Mouse (Mus musculus) ES-E14 (cell line): ENCODE measurements around the gene Ptpn22. TPM values are rescaled to one million over a fixed set of nuclear protein-coding genes. Genes with fewer than 3 reads are reported as not detected.

Source experiments
- DNase-seq: peaks from one replicate; pipeline ENCODE4 v3.0.0-alpha.2; 2013; ENCODE audit warnings: low read depth, low spot score
- H3K27ac ChIP-seq: 2 replicates; pipeline ENCODE4 v1.5.1; 2012; ENCODE audit warnings: low read depth, mild to moderate bottlenecking, low read length, moderate library complexity, mixed read lengths; ENCODE audit not compliant: poor library complexity, insufficient read depth, severe bottlenecking
- H3K36me3 ChIP-seq: 2 replicates; pipeline ENCODE4 v1.6.1; 2012; ENCODE audit warnings: mild to moderate bottlenecking, low read length, moderate library complexity, mixed read lengths; ENCODE audit not compliant: control insufficient read depth, poor library complexity, insufficient read depth, severe bottlenecking
- H3K4me1 ChIP-seq, 2 experiments: fragments of 150-350 bp in 1 of 2; sonication (generic) in 1 of 2; 2 replicates each; pipeline ENCODE4 v1.6.1; 2012; ENCODE audit warnings: low read length in 2 of 2, mild to moderate bottlenecking in 1 of 2, mixed read lengths in 1 of 2; ENCODE audit not compliant: control insufficient read depth in 2 of 2, insufficient read depth in 2 of 2, poor library complexity in 1 of 2
- H3K4me3 ChIP-seq, 2 experiments: fragments of 150-350 bp in 1 of 2; sonication (generic) in 1 of 2; 2 replicates each; pipeline ENCODE4 v1.5.1; 2012; ENCODE audit warnings: low read length in 2 of 2, low read depth in 1 of 2, mild to moderate bottlenecking in 1 of 2, mixed read lengths in 1 of 2; ENCODE audit not compliant: insufficient read depth in 1 of 2, poor library complexity in 1 of 2, severe bottlenecking in 1 of 2
- H3K9ac ChIP-seq: 2 replicates; pipeline ENCODE4 v1.6.1; 2012; ENCODE audit warnings: low read depth, mild to moderate bottlenecking, low read length, mixed read lengths; ENCODE audit not compliant: poor library complexity, insufficient read depth, severe bottlenecking
- H3K9me3 ChIP-seq: fragments of 150-350 bp; sonication (generic); 2 replicates; pipeline ENCODE4 v1.6.1; 2012; ENCODE audit warnings: low read depth, mild to moderate bottlenecking, low read length; ENCODE audit not compliant: control insufficient read depth, insufficient read depth
- CHD2 ChIP-seq: IDR thresholded peaks from 2 replicates; pipeline ENCODE4 v1.6.1; 2014; ENCODE audit warnings: mild to moderate bottlenecking, low read depth, low read length, inconsistent platforms
- HCFC1 ChIP-seq: IDR thresholded peaks from 2 replicates; pipeline ENCODE4 v1.6.1; 2012; ENCODE audit warnings: low read length, inconsistent platforms, borderline replicate concordance; ENCODE audit not compliant: insufficient read depth
- MAFK ChIP-seq: IDR thresholded peaks from 2 replicates; pipeline ENCODE4 v1.6.1; 2014; ENCODE audit warnings: mild to moderate bottlenecking, low read depth, low read length, inconsistent platforms; ENCODE audit not compliant: insufficient read depth
- ZC3H11A ChIP-seq: IDR thresholded peaks from 2 replicates; pipeline ENCODE4 v1.6.1; 2012; ENCODE audit warnings: low read depth, mild to moderate bottlenecking, inconsistent platforms, low read length, borderline replicate concordance
- ZNF384 ChIP-seq: IDR thresholded peaks from 2 replicates; pipeline ENCODE4 v1.6.1; 2012; ENCODE audit warnings: low read depth, low read length, inconsistent platforms
- in situ Hi-C, 2 experiments: fragments of 600-800 bp; cut with MboI; formaldehyde crosslinking; loops; one replicate each; pipeline ENCODE4 v1.15.1; 2025; ENCODE audit warnings: low sequenced_read_pairs in 2 of 2, inconsistent platforms in 1 of 2; ENCODE audit not compliant: unreplicated experiment in 2 of 2
- total RNA-seq: library from RNA; depleted of rRNA; stranded (reverse); fragments of 300-350 nt; gene quantifications from 2 replicates; pipeline ENCODE4 v1.2.3, GENCODE M21; 2012

Gene Ptpn22
- total RNA-seq, 1 experiment, result 0.22 TPM

GRCm38 (mm10) chr3:103920094-103920493, 60.5 kb downstream of the Ptpn22 start:
- Histone ChIP-seq H3K4me1 (no peaks in the 10 kb centered on the region; a peak in 1 of 4 replicates), H3K4me3 (no peak overlapping the region), H3K9me3 (no peaks in the 10 kb centered on the region), H3K36me3 (no peaks in the 10 kb centered on the region), H3K9ac (no peak overlapping the region), H3K27ac (no peak overlapping the region)
- DNase-seq, result no peak
- in situ Hi-C loops, result no loop called here
- TF ChIP-seq HCFC1 (no peak), MAFK (no peak), ZC3H11A (no peak), ZNF384 (no peak)

- H3K36me3 ChIP-seq, result no peaks in the 10 kb centered on the region; the same call in 1 of the 2 replicates
- in situ Hi-C loops, result no loop called here
These were observed 65.7 kb downstream of the Ptpn22 start for GRCm38 (mm10) chr3:103925302-103925701.

GRCm38 (mm10) chr3:103927511-103927910, 67.9 kb downstream of the Ptpn22 start:
- no peak for DNase-seq
- in situ Hi-C loops, result no loop called here

More at GRCm38 (mm10) chr3:103925302-103925701, 65.7 kb downstream of the Ptpn22 start:
- H3K9me3 ChIP-seq, result no peaks in the 10 kb centered on the region
- H3K4me3 ChIP-seq, result no peak overlapping the region
- H3K9ac ChIP-seq, result no peak overlapping the region
- no peaks in the 10 kb centered on the region for H3K4me1 ChIP-seq
- TF ChIP-seq MAFK (no peak), ZC3H11A (no peak), ZNF384 (no peak), HCFC1 (no peak), CHD2 (no peak)
- H3K27ac ChIP-seq, result no peak overlapping the region
- DNase-seq, result no peak

GRCm38 (mm10) chr3:103944794-103945562, 85.4 kb downstream of the Ptpn22 start:
- Histone ChIP-seq H3K27ac (no peak overlapping the region), H3K9me3 (no peaks in the 10 kb centered on the region), H3K36me3 (no peaks in the 10 kb centered on the region), H3K4me3 (no peak overlapping the region), H3K4me1 (0 out of 4 replicates have a peak, but pooled peaks cover 0 to 2% of the 10 kb centered on the region in 2 experiments), H3K9ac (no peak overlapping the region)
- TF ChIP-seq HCFC1, result no peak
- TF ChIP-seq MAFK, result no peak
- no peak for TF ChIP-seq ZNF384
- no peak for TF ChIP-seq CHD2
- TF ChIP-seq ZC3H11A, result no peak
- DNase-seq, result no peak
- in situ Hi-C loops, result no loop called here

More at GRCm38 (mm10) chr3:103927511-103927910, 67.9 kb downstream of the Ptpn22 start:
- Histone ChIP-seq H3K36me3 (no peaks in the 10 kb centered on the region; the same call in 1 of the 2 replicates), H3K9ac (no peak overlapping the region), H3K4me3 (no peak overlapping the region), H3K4me1 (no peaks in the 10 kb centered on the region), H3K9me3 (no peaks in the 10 kb centered on the region), H3K27ac (no peak overlapping the region)
- no peak for TF ChIP-seq MAFK
- no peak for TF ChIP-seq ZC3H11A
- no peak for TF ChIP-seq HCFC1
- no peak for TF ChIP-seq ZNF384
- TF ChIP-seq CHD2, result no peak
